Mouse (Mus musculus) CD4-positive helper T cell, adult 2 months (primary cell): ENCODE data around the gene Cdk2ap2.

Experiments used
- DNase-seq: peaks from one replicate; pipeline ENCODE4 v3.0.0-alpha.2; 2012; ENCODE audit warnings: low read depth, missing footprints, low spot score

Cdk2ap2 gene

DNA sequence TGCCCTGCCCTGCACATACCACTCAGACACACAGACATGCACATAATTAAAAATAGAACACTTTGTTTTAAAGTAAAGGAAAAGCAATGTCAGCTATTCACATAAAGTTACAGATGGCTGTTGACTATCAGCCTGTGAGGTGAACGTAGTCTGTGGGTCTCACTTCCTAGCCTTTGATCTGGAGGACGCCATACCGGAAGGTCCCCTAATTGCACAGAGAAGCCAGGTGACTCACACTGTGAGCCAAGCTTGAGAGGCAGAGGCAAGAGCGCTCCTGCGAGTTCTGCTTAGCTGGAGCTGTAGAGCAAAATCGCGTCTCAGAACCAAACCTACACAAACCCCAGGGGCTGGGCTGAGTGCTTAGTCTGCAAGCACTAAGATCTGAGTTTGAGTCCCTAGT lies 3.2 kb upstream of the Cdk2ap2 start:
- peak; percentile 75 for DNase-seq

DNA sequence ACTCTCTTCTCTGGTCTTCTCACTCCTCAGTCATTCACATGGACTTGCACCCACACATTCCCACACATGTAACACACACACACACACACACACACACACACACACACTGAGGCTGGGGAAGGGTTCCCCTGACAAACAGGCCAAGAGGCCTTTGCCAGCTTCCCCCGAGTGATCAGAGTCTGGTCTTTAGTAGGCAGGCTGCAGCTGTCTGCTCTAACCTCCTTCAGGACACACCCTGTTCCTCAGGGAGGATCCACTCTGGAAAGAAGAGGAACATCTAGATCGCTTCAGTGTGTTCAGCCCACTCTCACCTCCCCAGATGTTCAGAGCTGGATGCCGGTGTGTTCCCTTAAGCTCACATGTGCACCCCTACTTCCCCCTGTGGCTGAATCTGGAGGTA lies 2.6 kb upstream of the Cdk2ap2 start:
- DNase-seq: no peak

DNA sequence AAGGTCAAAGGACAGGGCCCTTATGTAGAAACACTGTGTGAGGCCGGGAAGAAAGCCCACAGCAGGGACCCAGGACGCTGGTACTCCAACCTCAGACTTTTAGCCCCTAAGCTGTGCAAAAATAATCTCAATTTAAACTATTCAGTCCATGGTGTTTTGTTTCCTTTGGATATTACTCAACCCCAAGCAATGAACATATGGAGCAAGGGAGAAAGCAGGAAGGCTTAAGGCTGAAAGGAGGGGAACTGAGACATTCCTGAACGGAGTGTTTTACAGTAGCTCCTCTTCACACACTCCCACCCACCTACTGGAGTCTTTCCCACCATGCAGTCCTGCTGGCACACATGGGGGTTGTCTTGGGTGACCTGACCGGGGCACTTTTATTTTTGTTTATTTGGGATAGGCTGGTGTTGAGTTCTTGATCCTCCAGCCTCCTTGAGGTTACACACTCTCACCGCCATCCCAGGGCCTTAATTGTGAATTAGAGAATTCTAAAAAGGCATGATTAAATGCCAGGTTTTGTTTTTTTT lies 2.1 kb upstream of the Cdk2ap2 start:
- DNase-seq: no peak

DNA sequence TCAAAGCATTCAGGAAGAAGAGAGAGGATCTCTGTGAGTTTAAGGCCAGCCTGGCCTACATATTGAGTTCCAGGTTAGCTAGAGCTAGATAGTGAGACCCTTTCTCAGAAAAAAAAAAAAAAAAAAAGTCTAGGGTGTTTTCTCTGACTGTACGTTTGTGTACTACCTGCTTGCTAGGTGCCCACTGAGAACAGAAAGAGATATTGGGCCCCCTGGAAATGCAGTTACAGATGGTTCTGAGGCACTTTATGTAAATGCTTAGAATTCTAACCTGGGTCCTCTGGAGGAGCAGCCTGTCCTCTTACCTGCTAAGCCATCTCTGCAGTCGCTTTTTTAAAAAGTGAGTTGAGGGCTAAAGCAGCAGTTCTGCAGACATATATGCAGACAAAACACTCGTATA lies 1.2 kb upstream of the Cdk2ap2 start:
- DNase-seq: no peak

DNA sequence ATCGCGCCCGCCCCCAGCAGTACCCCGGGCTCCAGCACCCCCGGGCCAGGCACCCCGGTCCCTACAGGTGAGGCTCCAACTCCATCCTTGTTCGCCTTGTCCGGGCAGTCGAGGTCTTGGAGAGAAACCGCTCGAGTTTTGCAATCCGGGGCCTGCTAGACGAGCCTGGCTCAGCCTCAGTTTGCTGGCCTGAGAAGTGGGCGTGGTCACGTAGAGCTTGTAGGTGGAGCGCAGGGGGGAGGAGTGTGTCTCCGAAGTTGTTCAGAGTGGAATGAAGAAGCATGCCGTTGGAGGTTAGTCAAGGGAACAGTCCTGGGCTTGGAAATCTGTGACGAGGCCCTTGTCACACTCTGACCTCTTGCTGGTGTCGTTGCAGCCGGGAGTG lies 451 bp downstream of the Cdk2ap2 start:
- no peak for DNase-seq

DNA sequence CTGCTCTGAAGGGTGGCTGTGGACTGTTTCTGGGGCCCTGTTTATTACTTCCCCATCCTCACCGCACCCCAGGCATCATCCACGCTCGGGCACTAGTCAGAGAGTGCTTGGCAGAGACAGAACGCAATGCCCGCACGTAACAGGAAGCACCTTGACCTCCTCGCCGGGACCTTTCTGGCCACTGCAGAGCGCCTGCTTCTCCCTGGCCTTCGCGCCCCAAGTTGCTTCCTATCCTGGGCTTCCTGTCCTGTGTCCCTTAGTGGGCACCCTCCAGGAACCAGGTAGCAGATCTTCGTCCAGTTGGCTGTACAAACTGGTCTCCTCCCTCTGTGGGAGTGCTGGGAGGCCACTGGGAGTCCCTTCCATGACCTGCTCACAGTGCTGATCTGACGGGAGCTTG lies 1.4 kb downstream of the Cdk2ap2 start:
- no peak for DNase-seq

DNA sequence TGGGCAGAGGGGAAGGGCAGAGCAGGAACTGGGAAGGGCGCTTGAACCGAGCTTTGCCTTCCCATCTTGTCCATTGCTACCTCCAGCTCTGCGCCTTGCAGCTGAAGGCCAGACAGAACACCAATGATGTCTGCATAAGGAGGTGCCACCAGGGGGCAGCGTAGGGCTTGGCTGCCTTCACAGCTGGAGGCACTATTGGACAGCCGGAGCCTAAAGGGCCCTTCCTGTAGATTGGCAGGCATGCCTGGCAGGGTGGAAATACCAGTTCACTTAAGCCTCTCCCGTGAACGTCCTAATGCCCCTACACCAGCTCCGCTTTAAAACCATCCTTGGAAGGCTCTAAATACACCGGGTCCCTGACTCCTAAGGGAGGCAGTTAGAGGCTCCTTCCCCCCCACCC lies 2.1 kb downstream of the Cdk2ap2 start:
- peak; percentile 93 for DNase-seq

DNA sequence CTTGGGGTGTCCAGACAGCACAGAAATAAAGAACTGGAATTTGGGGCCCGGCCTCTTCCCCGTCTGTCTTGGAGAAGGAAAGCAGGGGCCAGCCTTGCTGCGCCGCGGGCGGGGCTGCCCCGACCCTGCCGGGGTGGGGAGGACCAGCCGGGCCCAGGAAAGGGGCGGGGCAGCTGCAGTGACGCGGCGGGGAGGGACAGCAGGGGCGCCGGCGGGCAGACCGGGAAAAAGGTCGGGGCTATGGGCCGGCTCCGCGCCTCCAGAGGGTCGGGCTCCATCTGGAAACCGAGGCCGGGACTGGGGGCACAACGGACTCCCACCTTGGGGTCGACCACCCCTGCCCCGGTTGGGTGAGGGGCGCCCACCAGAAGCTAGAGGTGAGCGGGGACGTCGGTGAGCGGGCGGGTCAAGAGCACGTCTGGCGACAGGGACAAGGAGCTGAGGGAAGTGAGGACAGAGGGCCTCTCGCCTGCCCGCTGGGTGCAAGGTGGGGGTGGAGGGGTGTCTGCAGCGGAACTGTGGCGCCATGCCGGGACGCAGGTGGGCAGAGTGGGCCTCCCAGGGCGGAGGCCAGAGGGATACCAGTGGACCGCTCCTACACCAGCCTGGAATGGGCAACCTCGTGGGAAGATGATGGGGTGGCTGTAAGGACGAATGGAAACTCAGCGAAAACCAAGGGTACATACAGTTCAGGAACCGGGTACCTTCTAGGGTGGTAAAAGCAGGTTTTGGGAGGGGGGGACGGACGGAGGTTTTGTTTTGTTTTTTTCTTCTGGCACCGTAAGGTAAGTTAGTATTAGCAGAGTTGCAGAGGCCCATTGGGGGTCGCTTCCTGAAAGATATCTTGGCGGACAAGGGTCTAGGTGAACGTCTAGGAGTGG lies 3.1 kb downstream of the Cdk2ap2 start, which contains the start of gene Pitpnm1:
TSS of gene Pitpnm1 (plus strand) at position 162 of the 881 bp plus-strand sequence.
- DNase-seq: peak; percentile 82

DNA sequence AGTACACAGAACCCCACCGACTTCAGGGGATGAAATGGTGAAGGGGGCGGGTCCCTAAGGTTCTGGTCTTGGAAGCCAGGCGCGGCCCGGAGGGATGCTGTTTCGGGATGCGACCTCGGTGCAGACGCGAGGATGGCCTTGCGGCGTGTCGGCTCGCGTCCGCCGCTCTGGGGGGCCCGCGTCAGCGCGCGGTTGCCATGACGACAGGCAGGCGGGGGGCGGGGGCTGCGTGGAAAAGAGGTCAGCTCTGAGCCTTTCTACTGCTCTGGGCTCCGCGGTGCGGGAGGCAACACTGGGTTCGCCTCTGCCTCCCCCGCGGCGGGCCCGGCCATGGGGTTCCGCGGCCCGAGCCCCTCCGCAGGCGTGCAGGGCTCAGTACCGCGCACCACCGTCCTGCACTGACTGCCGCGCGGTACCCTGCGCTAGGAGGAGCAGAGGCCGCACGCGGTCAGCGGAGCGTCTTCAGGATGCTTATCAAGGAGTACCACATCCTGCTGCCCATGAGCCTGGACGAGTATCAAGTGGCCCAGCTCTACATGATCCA lies 3.8 kb downstream of the Cdk2ap2 start:
- DNase-seq: peak; percentile 72

DNA sequence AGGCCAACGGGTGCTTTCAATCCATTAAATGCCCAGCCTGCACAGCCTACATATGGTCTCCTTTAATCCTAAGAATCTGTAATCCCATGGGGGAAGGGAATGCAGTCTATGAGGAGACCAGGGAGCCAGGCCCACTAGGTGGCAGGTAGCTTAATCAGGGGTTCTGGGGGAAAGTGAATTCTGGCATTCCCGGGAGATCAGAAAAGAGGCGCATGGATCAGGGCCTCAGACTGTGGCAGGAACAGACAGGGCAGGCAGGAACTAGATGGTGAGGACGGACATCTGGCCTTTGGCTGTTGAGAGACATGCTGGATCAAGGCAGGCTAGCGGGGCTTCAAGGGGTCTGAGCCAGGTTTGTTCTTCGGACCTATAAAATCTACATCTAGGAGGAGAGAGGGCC lies 4.5 kb downstream of the Cdk2ap2 start:
- DNase-seq: no peak

DNA sequence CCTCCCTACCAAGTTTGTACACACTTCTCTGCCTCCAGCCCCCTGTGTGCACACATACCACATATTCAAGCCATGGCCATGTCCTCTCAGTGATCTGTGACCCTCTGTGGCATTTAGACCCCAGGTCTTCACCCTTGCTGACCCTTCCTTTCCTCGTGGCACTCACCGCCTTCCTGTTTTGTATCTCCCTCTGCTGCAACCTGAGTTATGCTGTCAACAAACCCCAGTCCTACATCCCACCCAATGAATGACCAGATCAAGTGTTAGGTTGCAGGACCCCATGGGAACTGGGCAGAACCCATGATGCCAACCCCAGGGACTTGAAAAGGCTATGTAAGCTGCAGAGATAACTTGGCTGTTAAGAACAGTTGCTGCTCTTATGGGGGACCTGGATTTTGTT lies 5.1 kb downstream of the Cdk2ap2 start:
- DNase-seq: no peak

DNA sequence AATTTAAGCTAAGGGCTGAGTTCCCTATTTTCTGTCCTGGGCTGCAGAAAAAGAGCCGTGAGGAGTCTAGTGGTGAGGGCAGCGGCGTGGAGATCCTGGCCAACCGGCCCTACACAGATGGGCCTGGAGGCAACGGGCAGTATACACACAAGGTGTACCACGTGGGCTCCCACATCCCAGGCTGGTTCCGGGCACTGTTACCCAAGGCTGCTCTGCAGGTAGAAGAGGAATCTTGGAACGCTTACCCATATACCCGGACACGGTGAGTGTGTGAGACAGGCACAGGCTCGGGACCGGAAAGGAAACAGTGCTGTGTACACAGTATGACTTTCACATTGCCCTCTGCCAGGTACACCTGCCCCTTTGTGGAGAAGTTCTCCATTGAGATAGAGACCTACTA lies 5.6 kb downstream of the Cdk2ap2 start:
- no peak for DNase-seq

DNA sequence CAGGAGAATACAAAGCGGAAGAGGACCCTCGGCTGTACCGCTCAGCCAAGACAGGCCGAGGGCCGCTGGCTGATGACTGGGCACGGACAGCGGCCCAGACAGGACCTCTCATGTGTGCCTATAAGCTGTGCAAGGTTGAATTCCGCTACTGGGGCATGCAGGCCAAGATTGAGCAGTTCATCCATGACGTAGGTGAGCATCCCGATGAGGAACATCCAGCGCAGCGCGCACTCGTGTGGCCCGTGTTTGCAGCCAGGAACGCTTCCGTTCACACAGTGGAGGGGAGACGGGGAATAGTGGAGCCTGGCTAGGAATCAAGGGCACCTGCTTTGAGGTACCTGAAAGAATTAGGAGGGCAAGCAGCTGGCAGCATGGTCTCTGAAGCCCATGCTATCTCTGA lies 6.3 kb downstream of the Cdk2ap2 start:
- DNase-seq: no peak

DNA sequence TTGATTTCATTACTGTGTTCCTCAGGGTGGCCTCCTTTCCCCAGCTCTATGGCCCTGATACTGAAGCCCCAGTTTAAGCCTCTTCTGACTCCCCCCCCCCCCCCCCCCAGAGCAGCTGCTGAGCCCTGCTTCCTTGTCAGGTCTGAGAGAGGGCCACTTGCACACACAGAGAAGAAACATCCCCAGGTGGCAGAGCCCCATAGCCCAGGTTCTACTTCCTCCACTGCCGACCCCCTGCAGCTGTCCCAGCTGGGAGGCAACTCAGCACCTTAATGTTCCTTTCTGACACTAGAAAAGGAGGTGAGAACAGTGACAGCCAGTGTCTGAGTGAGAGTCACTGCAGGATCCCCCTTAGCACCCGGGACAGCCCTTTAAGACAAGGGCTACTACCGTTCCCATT lies 6.8 kb downstream of the Cdk2ap2 start:
- no peak for DNase-seq

DNA sequence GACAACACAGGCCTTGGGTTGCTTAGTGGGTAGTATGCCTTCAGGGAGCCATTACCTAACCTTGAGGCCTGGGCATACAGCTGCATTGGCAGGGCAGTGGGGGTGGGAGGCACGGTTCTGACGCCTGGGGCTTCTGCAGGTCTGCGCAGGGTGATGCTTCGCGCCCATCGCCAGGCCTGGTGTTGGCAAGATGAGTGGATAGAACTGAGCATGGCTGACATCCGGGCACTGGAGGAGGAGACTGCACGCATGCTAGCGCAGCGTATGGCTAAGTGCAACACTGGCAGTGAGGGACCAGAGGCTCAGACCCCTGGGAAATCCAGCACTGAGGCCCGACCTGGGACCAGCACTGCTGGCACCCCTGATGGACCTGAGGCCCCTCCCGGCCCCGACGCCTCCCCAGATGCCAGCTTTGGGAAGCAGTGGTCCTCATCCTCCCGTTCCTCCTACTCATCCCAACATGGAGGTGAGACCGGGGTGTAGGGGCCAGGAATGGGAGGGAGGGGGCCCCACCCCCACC lies 7.8 kb downstream of the Cdk2ap2 start:
- no peak for DNase-seq

DNA sequence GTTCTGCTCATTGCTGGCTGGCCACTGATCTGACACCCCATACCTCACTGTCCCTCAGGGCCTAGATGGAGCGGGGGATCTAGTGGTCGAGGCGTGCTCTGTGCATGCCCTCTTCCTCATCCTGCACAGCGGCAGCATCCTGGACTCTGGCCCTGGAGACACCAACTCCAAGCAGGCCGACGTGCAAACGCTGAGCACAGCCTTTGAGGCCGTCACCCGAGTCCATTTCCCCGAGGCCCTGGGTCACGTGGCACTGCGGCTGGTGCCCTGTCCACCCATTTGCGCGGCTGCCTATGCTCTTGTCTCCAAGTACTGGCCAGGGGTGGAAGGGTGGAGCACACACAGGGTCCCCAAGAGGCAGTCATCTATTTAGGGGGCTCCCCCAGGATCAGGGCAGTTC lies 9.7 kb downstream of the Cdk2ap2 start:
- no peak for DNase-seq

DNA sequence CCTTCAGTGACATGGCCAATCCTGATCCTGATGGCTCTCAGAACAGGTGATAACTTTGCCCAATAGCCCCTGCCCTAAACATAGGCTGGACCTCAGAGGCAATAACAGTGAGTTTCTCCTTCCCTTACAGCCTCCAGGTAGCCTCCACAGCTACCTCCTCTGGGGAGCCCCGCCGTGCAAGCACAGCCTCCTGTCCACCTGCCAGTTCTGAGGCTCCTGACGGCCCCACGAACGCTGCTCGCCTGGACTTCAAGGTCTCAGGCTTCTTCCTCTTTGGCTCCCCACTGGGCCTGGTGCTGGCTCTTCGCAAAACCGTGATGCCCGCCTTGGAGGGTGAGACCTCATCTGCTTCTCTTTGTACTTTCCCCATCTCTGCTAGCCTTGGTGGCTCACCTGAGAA lies 11.6 kb downstream of the Cdk2ap2 start:
- no peak for DNase-seq

DNA sequence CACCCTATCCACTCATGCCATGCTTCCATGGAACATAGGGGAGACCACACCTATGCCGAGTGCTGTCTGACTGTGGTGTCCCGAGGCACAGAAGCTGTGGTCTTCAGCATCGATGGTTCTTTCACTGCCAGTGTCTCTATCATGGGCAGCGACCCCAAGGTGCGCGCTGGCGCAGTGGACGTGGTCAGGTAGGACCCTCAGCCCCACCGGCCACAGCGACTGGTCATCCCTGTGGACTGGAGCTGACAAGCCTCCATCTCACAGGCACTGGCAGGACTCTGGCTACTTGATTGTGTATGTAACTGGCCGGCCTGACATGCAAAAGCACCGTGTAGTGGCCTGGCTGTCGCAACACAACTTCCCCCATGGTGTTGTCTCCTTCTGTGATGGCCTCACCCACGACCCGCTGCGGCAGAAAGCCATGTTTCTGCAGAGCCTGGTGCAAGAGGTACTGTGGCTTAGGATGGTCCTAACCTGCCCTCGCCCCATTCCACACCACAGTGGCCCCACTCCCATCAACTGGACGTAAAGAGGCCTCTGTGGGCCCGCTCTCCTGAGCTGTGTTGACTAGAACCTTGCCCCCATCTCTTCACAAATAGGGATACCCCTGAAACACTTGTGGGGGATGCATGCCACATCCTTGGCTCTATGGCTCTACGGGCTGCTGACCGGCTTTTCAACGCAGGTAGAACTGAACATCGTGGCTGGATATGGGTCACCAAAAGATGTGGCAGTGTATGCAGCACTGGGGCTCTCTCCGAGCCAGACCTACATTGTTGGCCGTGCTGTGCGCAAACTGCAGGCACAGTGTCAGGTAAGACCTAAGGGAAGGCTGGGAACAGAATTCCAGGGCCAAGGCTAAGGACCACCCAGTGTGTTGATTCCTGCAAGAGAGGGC lies 15.3 kb downstream of the Cdk2ap2 start:
- no peak for DNase-seq

DNA sequence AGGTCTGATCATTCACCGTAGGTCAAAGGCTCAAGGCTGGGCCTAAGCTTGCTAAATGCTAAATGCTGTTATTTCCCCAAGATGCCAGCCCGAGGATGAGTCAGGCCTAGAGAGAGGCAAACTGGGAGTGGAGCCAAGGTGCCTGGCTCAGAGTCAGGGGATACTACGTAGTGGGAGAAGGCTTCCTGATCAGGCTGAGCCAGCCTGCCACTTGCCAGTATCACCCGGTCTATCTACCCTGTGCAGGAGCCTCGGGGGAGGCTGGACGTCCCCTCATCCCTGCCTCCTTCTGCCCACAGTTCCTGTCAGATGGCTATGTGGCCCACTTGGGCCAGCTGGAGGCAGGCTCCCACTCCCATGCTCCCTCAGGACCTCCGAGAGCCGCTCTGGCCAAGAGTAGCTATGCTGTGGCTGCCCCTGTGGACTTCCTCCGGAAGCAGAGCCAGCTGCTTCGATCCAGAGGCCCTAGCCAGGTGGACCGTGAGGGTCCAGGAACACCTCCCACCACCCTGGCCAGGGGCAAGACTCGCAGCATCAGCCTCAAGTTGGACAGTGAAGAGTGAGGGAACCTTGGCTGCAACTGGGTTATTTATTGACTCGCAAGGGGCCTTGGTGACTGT lies 16.3 kb downstream of the Cdk2ap2 start:
- DNase-seq: peak; percentile 38

DNA sequence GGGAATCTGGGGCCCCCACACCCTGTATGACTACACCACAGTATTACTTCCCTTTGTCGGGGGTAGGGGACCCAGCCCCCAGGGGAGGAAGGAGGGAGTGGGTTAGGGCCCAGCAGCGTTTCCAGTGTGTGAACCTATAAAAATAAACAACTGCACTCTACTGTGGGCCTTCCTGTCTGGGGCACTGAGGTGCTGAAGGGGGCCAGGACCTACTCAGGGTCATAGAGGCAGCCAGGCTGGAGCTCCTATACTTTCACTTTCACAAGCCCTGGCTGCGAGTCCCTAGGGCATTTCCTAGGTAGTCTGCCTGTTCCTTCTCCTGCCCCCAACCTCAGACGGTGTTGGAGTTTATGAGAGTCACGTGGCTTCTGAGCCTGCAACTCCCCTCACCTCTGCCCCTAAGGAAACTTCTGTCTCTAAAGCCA lies 16.8 kb downstream of the Cdk2ap2 start:
- DNase-seq: peak; percentile 81

DNA sequence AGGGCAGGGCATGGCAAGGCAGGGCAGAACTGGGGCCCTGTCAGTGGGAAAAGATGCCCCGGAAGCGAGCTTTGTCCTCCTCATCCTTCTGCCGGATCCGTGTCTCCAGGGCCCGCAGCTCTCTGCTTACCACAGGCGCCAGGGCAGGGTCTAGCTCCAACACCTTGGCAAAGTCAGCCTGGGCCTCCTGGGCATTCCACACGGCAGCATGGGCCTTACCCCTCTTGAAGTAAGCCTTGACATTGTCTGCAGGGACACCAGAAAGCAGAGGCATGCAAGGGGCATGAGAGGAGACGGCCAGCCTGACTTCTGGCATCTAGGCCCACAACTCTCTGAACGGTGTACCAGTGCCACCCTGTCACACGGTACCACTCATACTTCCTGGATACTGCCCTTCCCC lies 17.6 kb downstream of the Cdk2ap2 start:
- no peak for DNase-seq
